Mouse (Mus musculus): Measurements from ENCODE around the gene Tmprss6.

- TF ChIP-seq CTCF (IDR thresholded peaks at IDR 0.05; ENCODE audit: borderline replicate concordance, control insufficient read depth, extremely low read depth, insufficient read depth, low read length, poor library complexity) (no peak), POLR2A (IDR thresholded peaks at IDR 0.05; ENCODE audit: control insufficient read depth, extremely low read depth, insufficient read depth, low read length, poor library complexity) (no peak)
These were observed 3.5 kb upstream of the Tmprss6 start for GRCm38 (mm10) chr15:78471902-78472301.
